ENCODE assay signal across 8 mouse cellular contexts in genomic region chr6:5109925-5110714, GRCm38 (mm10).
DNase-seq lines count a peak whose midpoint lies in the region; ATAC-seq and TF ChIP-seq lines count a peak whose summit lies in the region.

No protein-coding gene starts in this region.

- peaks cover 9% of the 10 kb centered on the region for H3K4me1 ChIP-seq in bone marrow macrophage, adult 2 months (ENCODE audit: control insufficient read depth, insufficient read depth, low read length)
- peaks cover 27% of the 10 kb centered on the region for H3K4me1 ChIP-seq in heart, embryonic 10.5 days
- H3K4me1 ChIP-seq in kidney, embryonic 15.5 days, result peaks cover 27% of the 10 kb centered on the region

- no peaks in the 10 kb centered on the region for H3K9me3 ChIP-seq in heart, embryonic 10.5 days
- no peaks in the 10 kb centered on the region for H3K9me3 ChIP-seq in kidney, embryonic 15.5 days (replicated peaks)

- H3K4me2 ChIP-seq in kidney, embryonic 15.5 days, result peak overlapping the region; percentile 62

- DNase-seq in 416B (ENCODE audit: low read depth) (peak; percentile 88), liver (peak; percentile 88)
- DNase-seq in heart, embryonic 10.5 days (ENCODE audit: low spot score), result peak; percentile 94
- DNase-seq in spleen, postnatal 4 days (ENCODE audit: low spot score in 2 of 2), result peak; percentile 80 to 92

- TF ChIP-seq POLR2A in bone marrow macrophage, adult 2 months (IDR thresholded peaks at IDR 0.05; ENCODE audit: borderline replicate concordance, low read depth, low read length), result no peak

- WGBS in heart, embryonic 10.5 days, result 7% methylated on average over 18 of the region's 18 CpGs
- 5% methylated on average over 18 of the region's 18 CpGs for WGBS in kidney, embryonic 15.5 days

- H3K4me3 ChIP-seq in bone marrow macrophage, adult 2 months (ENCODE audit: insufficient read depth, low read length), result no peak overlapping the region
- H3K4me3 ChIP-seq in heart, embryonic 10.5 days, result peak overlapping the region; percentile 56
- peak overlapping the region; percentile 37 for H3K4me3 ChIP-seq in kidney, embryonic 15.5 days (replicated peaks)

- H3K9ac ChIP-seq in kidney, embryonic 15.5 days, result no peak overlapping the region

- no peaks in the 10 kb centered on the region for H3K36me3 ChIP-seq in heart, embryonic 10.5 days
- no peaks in the 10 kb centered on the region for H3K36me3 ChIP-seq in kidney, embryonic 15.5 days

- TF ChIP-seq CTCF in bone marrow macrophage, adult 2 months (IDR thresholded peaks at IDR 0.05; ENCODE audit: low read depth, low read length), result peak; percentile 77

- H3K27ac ChIP-seq in bone marrow macrophage, adult 2 months (ENCODE audit: insufficient read depth, low read depth, low read length), result no peak overlapping the region
- peak overlapping the region; percentile 63 for H3K27ac ChIP-seq in heart, embryonic 10.5 days
- H3K27ac ChIP-seq in kidney, embryonic 15.5 days, result no peak overlapping the region

- no peaks in the 10 kb centered on the region for H3K27me3 ChIP-seq in heart, embryonic 10.5 days (ENCODE audit: insufficient read depth, poor library complexity, severe bottlenecking)
- H3K27me3 ChIP-seq in kidney, embryonic 15.5 days, result no peaks in the 10 kb centered on the region

- peak; percentile 95 for ATAC-seq in erythroblast, adult 5-6 weeks (replicated peaks; ENCODE audit: low FRiP score, poor library complexity, severe bottlenecking)
- ATAC-seq in kidney, embryonic 15.5 days (replicated peaks; ENCODE audit: low FRiP score), result peak; percentile 93
- ATAC-seq in monocyte, adult 5-6 weeks (replicated peaks; ENCODE audit: insufficient number of reproducible peaks, low FRiP score, low TSS enrichment, poor library complexity, severe bottlenecking), result peak; percentile 97
